Mouse (Mus musculus) forebrain, embryonic 13.5 days (tissue): Measurements from ENCODE around the gene Pmpca. TPM values are rescaled to one million over a fixed set of nuclear protein-coding genes. Genes with fewer than 3 reads are reported as not detected.

Source experiments
- ATAC-seq: fragments of 200-750 bp; cut with Nextera tagmentation; 2 replicates; pipeline ENCODE4 v1.8.0; 2017
- H3K27ac ChIP-seq: fragments of 300-500 bp; sonication (generic); 2 replicates; pipeline ENCODE4 v1.5.1; 2015; ENCODE audit warnings: inconsistent platforms, mild to moderate bottlenecking, moderate library complexity
- H3K27me3 ChIP-seq: fragments of 300-500 bp; sonication (generic); 2 replicates; pipeline ENCODE4 v1.6.1; 2015; ENCODE audit warnings: mild to moderate bottlenecking, inconsistent platforms
- H3K36me3 ChIP-seq: fragments of 300-500 bp; sonication (generic); 2 replicates; pipeline ENCODE4 v1.6.1; 2015; ENCODE audit warnings: mild to moderate bottlenecking, inconsistent platforms; ENCODE audit not compliant: poor library complexity, severe bottlenecking
- H3K4me1 ChIP-seq: fragments of 300-500 bp; sonication (generic); 2 replicates; pipeline ENCODE4 v1.6.1; 2015; ENCODE audit warnings: inconsistent platforms
- H3K4me2 ChIP-seq: fragments of 300-500 bp; sonication (generic); 2 replicates; pipeline ENCODE4 v1.6.1; 2015; ENCODE audit warnings: inconsistent platforms, mild to moderate bottlenecking, moderate library complexity
- H3K4me3 ChIP-seq: fragments of 300-500 bp; sonication (generic); 2 replicates; pipeline ENCODE4 v1.5.1; 2015; ENCODE audit warnings: mild to moderate bottlenecking, inconsistent platforms
- H3K9ac ChIP-seq: fragments of 300-500 bp; sonication (generic); 2 replicates; pipeline ENCODE4 v1.6.1; 2015; ENCODE audit warnings: mild to moderate bottlenecking, inconsistent platforms
- H3K9me3 ChIP-seq: fragments of 300-500 bp; sonication (generic); replicated peaks from 2 replicates; pipeline ENCODE4 v1.6.1; 2016; ENCODE audit warnings: inconsistent platforms
- WGBS: fragments of 180-500 bp; shearing (Covaris S2); methylation state at CpG from one replicate; pipeline ENCODE4 v1.1.7; 2015; 5-methylcytosine and 5-hydroxymethylcytosine counted together
- polyA plus RNA-seq: library from polyadenylated mRNA; unstranded; fragments of >200 nt; fragmentation: Nextera tagmentation; extraction: Ambion mirVana; gene quantifications from 2 replicates; pipeline ENCODE4 v1.2.1, GENCODE M21; 2015

The Pmpca gene
- 103 and 111 TPM in 2 replicates for polyA plus RNA-seq

DNA sequence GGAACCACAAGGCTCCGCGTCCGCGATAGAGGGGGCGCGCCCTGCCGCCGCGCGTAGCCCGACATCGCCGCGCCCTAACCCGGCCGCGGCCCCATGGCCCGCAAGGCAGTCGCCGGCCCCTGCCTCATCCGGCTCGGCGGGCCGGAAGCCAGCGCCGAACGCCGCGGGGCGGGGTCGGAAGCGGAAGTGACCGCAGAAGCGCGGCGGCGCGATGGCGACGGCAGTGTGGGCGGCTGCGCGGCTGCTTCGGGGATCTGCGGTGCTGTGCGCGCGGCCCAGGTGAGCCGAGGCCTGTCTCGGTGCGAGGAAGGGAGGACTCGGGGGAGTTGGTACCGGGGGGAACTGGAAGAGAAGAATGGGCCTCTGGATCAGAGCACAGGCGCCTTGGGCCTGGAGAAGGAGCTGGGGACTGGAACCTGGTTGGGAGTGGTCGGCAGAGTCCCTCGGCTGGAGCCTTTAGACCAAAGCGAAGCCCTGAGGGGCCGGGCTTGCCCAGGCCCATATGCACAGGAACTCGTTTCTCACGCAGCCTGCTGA, at the start of gene Pmpca, which contains the start of gene Entr1:
TSS of gene Pmpca (plus strand) at position 186 of the 537 bp plus-strand sequence.
TSS of gene Entr1 (minus strand) at position 163 of the 537 bp plus-strand sequence.
- Histone ChIP-seq H3K9me3 (no peaks in the 10 kb centered on the region), H3K4me3 (peak within 1 kb of the TSS; percentile 95), H3K9ac (peak within 1 kb of the TSS; percentile 96), H3K27me3 (no peaks in the 10 kb centered on the region), H3K36me3 (peaks cover 75% of the 10 kb centered on the region), H3K4me2 (peak within 1 kb of the TSS; percentile 99), H3K4me1 (peaks cover 25% of the 10 kb centered on the region), H3K27ac (peak within 1 kb of the TSS; percentile 59)
- peak; percentile 92 for ATAC-seq
- WGBS, result under 1% methylated on average over 52 of the region's 60 CpGs

DNA sequence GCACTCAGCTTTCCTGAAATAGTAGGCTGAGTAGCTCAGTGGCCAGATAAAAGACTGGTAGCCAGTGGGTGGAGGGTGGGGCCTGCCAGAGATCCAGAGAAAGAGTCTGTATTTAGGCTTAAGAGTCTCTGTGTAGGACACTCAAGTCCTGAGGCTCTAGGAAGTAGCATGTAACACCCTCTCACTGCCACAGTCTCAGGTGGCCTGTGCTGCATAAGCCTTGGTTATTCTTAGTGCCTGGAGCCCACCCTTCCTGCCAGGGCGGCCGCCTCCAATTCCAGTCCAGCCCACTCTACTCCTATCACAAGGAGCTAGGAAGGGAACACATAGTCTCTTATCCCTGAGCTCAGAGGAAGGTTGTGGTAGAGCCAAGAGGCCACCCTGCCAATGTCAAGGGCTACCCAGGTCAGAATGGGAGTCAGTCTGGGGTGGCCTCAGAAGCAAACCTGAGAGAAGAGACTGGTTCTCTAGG, 47.6 kb upstream of the Pmpca start:
- Histone ChIP-seq H3K9me3 (no peaks in the 10 kb centered on the region), H3K9ac (no peak overlapping the region), H3K36me3 (peaks cover 82% of the 10 kb centered on the region), H3K4me3 (no peak overlapping the region), H3K4me1 (peaks cover 8% of the 10 kb centered on the region; the same call in 1 of the 2 replicates), H3K27me3 (no peaks in the 10 kb centered on the region), H3K27ac (no peak overlapping the region), H3K4me2 (no peak overlapping the region)
- no peak for ATAC-seq
- WGBS, result 100% methylated on average over 2 of the region's 2 CpGs

DNA sequence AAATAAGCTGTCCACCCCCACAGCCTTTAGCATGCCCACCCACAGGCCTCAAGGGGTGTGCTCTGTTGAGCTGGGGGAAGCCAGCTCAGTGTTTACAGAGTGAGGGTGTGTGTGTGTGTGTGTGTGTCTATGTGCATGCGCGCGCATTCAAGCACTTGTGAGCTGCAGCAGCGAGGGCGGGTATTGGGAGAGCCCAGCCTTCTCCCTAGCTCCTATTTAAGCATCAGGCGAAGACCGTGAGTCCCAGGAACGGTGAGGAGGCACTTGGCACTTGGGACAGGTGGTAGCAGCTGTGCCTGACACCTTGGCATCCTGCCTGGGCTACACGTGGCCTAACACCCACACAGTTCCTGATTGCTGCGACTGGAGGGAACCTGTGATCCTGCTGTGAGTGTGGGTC, 47.1 kb upstream of the Pmpca start:
- ATAC-seq, result no peak
- 80% methylated on average over 10 of the region's 10 CpGs for WGBS
- Histone ChIP-seq H3K4me2 (no peak overlapping the region), H3K4me3 (no peak overlapping the region), H3K9ac (no peak overlapping the region), H3K27ac (peak overlapping the region; percentile 6; the same call in 1 of the 2 replicates), H3K4me1 (peaks cover 8% of the 10 kb centered on the region; the same call in 1 of the 2 replicates), H3K9me3 (no peaks in the 10 kb centered on the region), H3K36me3 (peaks cover 87% of the 10 kb centered on the region), H3K27me3 (no peaks in the 10 kb centered on the region)

DNA sequence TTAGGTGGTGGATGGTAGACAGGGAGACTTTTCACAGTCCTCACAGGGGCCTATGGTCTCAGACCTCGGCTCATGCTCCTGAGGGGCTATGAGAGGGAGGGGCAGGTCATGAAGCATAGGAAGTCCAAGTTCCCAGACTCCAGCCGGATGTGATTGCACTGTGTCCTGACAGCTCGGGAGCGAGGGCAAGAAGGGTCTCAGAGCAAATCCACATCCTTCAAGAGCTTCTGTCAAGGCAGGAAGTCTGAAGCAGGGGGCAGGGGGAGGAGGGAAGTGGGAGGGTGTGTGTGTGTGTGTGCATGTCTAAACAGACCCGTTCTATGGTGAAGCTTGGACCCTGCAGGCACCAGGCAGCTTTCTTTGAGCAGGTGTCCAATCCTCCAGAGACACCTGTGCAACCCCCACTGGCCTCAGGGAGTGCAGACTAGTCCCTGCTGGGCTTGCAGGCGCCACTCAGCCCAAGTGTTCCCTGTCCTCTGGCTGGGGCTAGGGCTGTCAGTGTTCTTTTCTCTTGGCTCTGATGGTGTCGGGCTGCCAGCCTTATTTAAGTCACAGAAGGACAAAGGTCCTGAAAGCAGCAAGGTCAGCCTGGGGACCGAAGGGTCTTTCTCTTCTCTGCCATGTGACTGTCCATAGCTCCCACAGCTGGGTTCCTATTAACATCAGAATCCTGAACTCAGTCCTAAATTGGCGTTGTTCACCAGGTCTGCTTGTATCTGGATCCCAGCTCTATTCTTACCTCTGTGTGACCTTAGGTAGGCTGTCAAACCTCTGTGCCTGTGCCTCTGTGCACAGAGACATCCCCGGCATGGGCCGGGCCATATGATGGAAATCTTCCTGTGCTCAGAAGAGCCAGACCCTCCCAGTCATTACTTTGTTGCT, 46.3 kb upstream of the Pmpca start:
- H3K4me3 ChIP-seq, result no peak overlapping the region
- WGBS, result 82% methylated on average over 11 of the region's 11 CpGs
- H3K27ac ChIP-seq, result no peak overlapping the region
- ATAC-seq, result no peak
- H3K9ac ChIP-seq, result no peak overlapping the region
- no peak overlapping the region for H3K4me2 ChIP-seq
- H3K36me3 ChIP-seq, result peaks cover 95% of the 10 kb centered on the region
- peaks cover 8% of the 10 kb centered on the region; the same call in 1 of the 2 replicates for H3K4me1 ChIP-seq
- H3K27me3 ChIP-seq, result no peaks in the 10 kb centered on the region
- no peaks in the 10 kb centered on the region for H3K9me3 ChIP-seq

DNA sequence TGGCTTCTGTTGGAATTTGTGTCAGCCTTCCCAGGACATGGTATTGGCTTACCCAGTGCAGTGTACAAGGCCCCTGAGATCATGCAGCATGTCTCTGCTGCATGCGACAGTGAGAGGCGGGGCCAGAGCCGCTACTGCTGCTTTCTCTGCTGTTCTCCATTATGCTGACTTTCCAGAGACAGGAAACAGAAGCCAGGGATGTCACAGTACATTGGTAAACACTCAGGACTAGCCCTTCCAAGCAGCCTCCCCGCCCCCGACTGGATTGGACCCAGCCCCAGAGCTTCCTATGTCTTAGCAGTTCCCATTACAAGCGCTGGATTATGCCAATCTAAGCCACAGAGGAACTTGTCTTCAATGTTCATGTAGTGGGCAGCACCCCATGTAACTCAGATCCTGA, 40.9 kb upstream of the Pmpca start:
- H3K36me3 ChIP-seq, result peaks cover 72% of the 10 kb centered on the region
- H3K4me3 ChIP-seq, result no peak overlapping the region
- H3K27ac ChIP-seq, result no peak overlapping the region
- H3K4me1 ChIP-seq, result peaks cover 23% of the 10 kb centered on the region
- no peaks in the 10 kb centered on the region for H3K9me3 ChIP-seq
- ATAC-seq, result no peak
- 73% methylated on average over 6 of the region's 6 CpGs for WGBS
- H3K9ac ChIP-seq, result no peak overlapping the region
- no peaks in the 10 kb centered on the region for H3K27me3 ChIP-seq
- no peak overlapping the region for H3K4me2 ChIP-seq

DNA sequence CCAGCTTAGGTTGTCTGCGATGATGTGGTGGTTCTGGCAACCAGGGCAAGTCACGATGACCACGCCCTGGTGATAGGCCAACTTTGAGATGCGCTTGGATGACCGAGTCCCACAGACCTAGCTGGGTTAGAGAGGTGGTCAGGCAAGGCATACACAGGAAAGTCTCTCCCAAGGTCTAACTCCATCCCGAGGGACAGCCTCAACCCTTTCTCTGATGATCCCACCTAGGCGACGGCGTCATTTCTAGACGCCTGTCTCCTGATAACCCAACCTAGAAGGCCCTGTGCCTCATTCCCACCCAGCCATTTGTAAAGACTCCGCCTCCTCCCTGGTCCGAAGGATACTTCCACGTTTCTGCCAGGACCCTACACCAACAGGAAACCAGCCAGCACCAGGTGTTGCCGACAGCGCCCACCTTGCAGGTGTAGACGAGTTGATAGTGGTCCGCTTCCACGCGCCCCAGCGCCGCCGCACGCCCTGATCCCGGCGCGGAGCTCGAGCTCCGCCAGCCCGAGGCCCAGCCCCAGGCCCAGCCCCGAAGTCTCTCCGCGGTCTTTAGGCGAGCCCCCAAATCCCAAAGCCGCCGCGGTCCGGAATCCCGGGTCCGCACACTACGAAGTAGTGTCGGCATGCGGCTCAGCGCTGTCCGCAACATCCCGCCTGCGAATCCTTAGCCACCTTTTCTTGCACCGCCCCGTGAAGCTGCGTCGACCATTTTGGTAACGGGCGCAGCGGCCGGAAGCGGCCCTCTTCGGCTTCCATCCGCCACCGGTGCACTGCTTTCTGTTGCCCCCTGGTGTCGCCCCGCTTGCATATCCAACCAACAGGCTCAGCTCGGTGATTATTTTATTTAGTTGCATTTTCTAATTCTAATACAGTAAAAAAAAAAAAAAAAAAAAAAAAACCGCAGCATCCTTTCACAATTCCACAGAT, 37.5 kb upstream of the Pmpca start, which contains the start of gene Dnlz:
TSS of gene Dnlz (minus strand) at position 753 of the 933 bp plus-strand sequence.
- WGBS, result 2% methylated on average over 62 of the region's 62 CpGs

DNA sequence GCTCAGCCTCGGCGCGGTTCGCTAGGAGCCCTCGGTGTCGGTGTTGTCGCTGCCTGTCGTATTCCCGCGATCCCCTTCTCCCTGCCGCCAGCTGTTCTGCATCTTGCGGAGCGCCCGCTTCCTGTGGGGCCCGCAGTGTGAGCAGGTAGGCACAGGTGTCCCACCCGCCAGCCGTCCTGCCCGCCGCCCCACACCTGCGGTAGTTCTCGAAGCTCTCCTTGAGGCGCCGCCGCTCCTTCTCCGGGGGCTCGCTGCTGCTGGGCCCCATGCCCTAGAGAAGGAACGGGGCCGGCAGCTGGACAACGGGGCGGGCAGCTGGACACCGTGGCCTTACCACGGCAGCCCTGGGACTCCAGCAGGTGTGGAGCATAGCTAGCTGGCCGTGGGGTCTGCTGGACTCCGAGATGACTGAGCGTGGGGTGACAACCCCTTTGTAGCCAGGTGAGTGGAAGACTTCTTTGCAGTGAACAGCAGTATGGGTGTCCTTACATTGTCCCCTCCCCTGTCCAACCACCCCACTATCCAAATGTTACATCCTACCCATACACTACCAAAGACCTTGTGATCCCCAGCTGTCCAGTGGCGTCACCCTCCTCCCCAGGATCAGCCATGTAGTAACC, 36.7 kb upstream of the Pmpca start:
- Histone ChIP-seq H3K27me3 (no peaks in the 10 kb centered on the region), H3K4me3 (peak overlapping the region; percentile 85), H3K9ac (peak overlapping the region; percentile 93), H3K4me1 (peaks cover 26% of the 10 kb centered on the region), H3K4me2 (peak overlapping the region; percentile 96), H3K27ac (peak overlapping the region; percentile 84), H3K9me3 (no peaks in the 10 kb centered on the region), H3K36me3 (peaks cover 30% of the 10 kb centered on the region)
- ATAC-seq, result peak; percentile 63
- 3% methylated on average over 36 of the region's 36 CpGs for WGBS

More for the DNA sequence above, 37.5 kb upstream of the Pmpca start, which contains the start of gene Dnlz:
- ATAC-seq, result peak; percentile 84
- Histone ChIP-seq H3K4me3 (peak within 1 kb of the TSS; percentile 85), H3K4me2 (peak within 1 kb of the TSS; percentile 96), H3K27me3 (no peaks in the 10 kb centered on the region), H3K4me1 (peaks cover 26% of the 10 kb centered on the region), H3K9ac (peak within 1 kb of the TSS; percentile 93), H3K27ac (peak within 1 kb of the TSS; percentile 84), H3K36me3 (peaks cover 38% of the 10 kb centered on the region), H3K9me3 (no peaks in the 10 kb centered on the region)

DNA sequence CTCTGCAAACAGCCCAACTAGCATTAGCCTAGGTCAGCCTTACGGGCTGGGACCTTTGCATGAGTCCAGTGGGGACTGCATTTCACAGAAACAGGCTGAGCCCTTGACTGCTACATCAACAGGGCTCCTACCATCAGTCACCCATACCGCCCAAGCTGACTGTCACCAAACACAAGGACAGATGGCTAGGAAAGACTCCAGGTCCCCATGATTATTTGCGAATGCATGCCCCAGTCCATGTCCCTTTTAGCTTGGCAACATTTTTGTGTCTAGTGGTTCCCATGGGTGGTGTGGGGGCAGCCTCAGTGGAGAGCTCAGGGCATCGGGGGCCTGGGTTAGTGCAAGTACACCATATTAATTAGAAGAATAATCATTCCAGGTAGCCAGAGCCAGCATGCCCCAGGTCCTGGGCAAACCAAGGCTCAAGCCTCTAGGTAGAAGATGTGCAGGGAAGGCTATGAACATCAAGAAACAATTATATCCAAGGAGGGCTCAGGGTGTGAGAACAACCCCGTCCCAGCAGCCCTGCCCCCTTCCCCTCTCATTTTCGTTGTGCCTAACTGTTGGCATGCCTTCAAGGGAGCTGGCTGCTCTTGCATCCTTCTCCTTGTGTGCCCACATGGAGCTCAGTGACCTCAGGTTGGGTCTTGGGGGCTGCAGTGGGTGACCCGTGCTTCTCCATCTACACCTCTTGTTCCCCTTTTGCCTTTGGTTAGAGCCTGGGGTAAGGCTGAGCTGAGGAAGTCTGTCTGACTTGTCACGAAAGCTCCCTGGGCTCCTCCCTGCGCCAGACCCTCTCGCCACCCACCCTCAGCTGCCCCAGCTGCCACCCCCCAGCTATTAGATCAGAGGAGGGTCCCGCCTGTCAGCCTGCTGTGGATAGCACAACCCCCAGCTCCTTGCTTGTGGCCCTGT, 35.8 kb upstream of the Pmpca start:
- Histone ChIP-seq H3K36me3 (peaks cover 21% of the 10 kb centered on the region), H3K27ac (no peak overlapping the region), H3K27me3 (no peaks in the 10 kb centered on the region), H3K4me2 (peak overlapping the region; percentile 96), H3K4me1 (peaks cover 26% of the 10 kb centered on the region), H3K9me3 (no peaks in the 10 kb centered on the region), H3K9ac (peak overlapping the region; percentile 93), H3K4me3 (peak overlapping the region; percentile 85)
- 91% methylated on average over 11 of the region's 11 CpGs for WGBS
- no peak for ATAC-seq

DNA sequence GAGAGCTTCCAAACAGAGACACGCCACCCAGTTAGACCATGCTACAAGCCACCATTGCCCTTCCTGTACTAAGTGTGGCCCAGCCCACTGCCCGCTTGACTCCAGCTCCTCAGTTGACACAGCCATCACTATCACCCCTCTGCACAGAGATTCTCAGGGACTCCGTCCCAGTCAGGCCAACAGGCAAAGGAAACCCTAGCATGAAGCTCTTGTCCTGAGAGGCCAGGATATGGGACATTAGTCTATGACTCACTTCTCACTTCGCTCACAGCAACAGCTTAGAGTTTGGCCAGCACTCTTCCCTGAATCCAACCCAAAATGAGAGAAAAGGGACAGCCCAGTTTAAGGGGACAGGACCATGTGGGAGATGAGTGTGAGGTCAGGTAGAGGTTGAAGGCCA, 34.7 kb upstream of the Pmpca start:
- Histone ChIP-seq H3K4me2 (no peak overlapping the region), H3K4me3 (no peak overlapping the region), H3K4me1 (peaks cover 26% of the 10 kb centered on the region), H3K27ac (no peak overlapping the region), H3K27me3 (no peaks in the 10 kb centered on the region), H3K36me3 (peaks cover 10% of the 10 kb centered on the region), H3K9ac (no peak overlapping the region), H3K9me3 (no peaks in the 10 kb centered on the region)
- WGBS, result 98% methylated on average over 4 of the region's 4 CpGs
- ATAC-seq, result no peak

DNA sequence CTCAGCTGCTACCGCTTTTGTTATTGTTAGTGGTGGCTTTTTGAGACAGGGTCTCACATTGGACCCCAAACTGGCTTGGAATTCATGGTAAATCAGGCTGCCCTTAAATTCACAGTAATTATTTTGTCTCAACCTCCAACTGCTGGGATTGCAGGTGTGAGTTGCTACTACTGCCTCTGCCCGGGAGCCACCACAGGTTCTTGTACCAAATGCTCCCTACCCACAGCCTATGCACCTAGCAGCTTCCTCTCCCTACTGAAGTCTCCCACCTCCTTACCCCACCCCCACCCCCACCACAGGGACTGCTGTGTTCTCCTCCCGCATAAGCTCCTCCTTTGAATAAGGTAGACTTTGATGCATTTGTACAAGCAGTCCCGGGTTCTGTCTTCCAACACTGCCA, 32.9 kb upstream of the Pmpca start:
- H3K36me3 ChIP-seq, result no peaks in the 10 kb centered on the region
- no peaks in the 10 kb centered on the region for H3K9me3 ChIP-seq
- WGBS, result 85% methylated on average over 4 of the region's 4 CpGs
- no peak overlapping the region for H3K27ac ChIP-seq
- H3K4me1 ChIP-seq, result peaks cover 14% of the 10 kb centered on the region
- H3K27me3 ChIP-seq, result no peaks in the 10 kb centered on the region
- no peak overlapping the region for H3K4me3 ChIP-seq
- ATAC-seq, result no peak
- H3K4me2 ChIP-seq, result no peak overlapping the region
- no peak overlapping the region for H3K9ac ChIP-seq
